Mouse (Mus musculus): ENCODE measurements around the gene Osbp2.

DNA sequence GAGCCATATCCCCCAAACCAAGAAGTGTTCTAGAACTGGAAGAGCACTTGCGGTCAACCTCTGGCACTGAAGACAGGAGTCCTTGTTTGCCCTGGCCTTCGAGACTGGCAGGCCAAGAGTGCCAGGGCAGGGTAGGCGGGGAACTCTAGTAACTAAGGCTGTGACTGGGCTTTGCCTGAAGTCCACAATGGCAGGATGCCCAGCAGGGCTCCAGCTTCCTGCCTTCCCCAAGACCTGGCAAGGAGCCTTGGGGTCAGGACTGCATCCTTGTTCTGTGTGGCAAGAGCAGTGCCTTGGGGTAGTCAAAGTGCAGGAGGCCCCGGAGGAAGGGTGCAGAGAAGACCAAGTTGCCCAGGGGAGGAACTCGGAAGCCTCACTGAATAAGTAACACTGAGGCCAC, 39.3 kb upstream of the Osbp2 start:
- TF ChIP-seq TAL1 (IDR thresholded peaks at IDR 0.05; ENCODE audit: low read length) (no peak), GATA1 (IDR thresholded peaks at IDR 0.05; ENCODE audit: low read length) (no peak)
